Mouse (Mus musculus) gastrocnemius, postnatal 25 days (tissue): Measurements from ENCODE around the gene Mical1. TPM values are rescaled to one million over a fixed set of nuclear protein-coding genes. Genes with fewer than 3 reads are reported as not detected.

Experiments used
- DNase-seq: peaks from one replicate; pipeline ENCODE4 v3.0.0; 2022
- total RNA-seq, 2 experiments: library from RNA; stranded (reverse); gene quantifications; 1 replicate in 1 of 2; 2 replicates in 1 of 2; pipeline ENCODE4 v1.2.3; 2021

Mical1 gene
- total RNA-seq, 2 experiments from 2014 or later, result 6.9 to 8.1 TPM

- no peak for DNase-seq
Measured at GRCm38 (mm10) chr10:41520410-41520673, 44.2 kb downstream of the Mical1 start.

- DNase-seq, result no peak
Measured at GRCm38 (mm10) chr10:41523386-41523785, 47.3 kb downstream of the Mical1 start.

GRCm38 (mm10) chr10:41525696-41526095 is 49.6 kb downstream of the Mical1 start:
- DNase-seq, result no peak

GRCm38 (mm10) chr10:41529972-41530371 is 53.9 kb downstream of the Mical1 start:
- no peak for DNase-seq

- no peak for DNase-seq
Measured at GRCm38 (mm10) chr10:41535991-41536390, 59.9 kb downstream of the Mical1 start.

Other genes starting within 250 kb of the Mical1 start
- 1 to 10 TPM; 4.9 to 5.8 TPM for gene Fig4, start 173.1 kb upstream of the Mical1 start, total RNA-seq
- not detected for gene Ak9, start 172.3 kb upstream of the Mical1 start, total RNA-seq
- gene Zbtb24, start 25.9 kb upstream of the Mical1 start, total RNA-seq, result 1 to 10 TPM; 3.5 to 3.7 TPM
- gene Smpd2, start 14.1 kb downstream of the Mical1 start, total RNA-seq, result 10 to 100 TPM in 1 of 2 experiments, 1 to 10 TPM in 1; 9.5 to 12.0 TPM
- gene Ppil6, start 14.1 kb downstream of the Mical1 start, total RNA-seq, result not detected
- gene Cd164, start 43.1 kb downstream of the Mical1 start, total RNA-seq, result 100 to 1,000 TPM; 114 to 119 TPM
- under 1 TPM; 0.33 to 0.59 TPM for gene Ccdc162, start 240.3 kb downstream of the Mical1 start, total RNA-seq